Mouse (Mus musculus): ENCODE measurements around the gene Gm28035. TPM values are rescaled to one million over a fixed set of nuclear protein-coding genes. Genes with fewer than 3 reads are reported as not detected.

Gene Gm28035
- polyA plus RNA-seq, 1 experiment, result 6.4 TPM

- Histone ChIP-seq H3K4me3 (ENCODE audit: insufficient read depth, low read depth, low read length) (no peak overlapping the region), H3K4me1 (ENCODE audit: control insufficient read depth, insufficient read depth, low read length) (no peaks in the 10 kb centered on the region), H3K36me3 (ENCODE audit: control insufficient read depth, insufficient read depth, low read length) (peaks cover 2% of the 10 kb centered on the region; the same call in 1 of the 2 replicates), H3K27me3 (replicated peaks; ENCODE audit: control insufficient read depth, insufficient read depth, low read length) (no peaks in the 10 kb centered on the region), H3K27ac (ENCODE audit: insufficient read depth, low read depth, low read length) (no peak overlapping the region)
- TF ChIP-seq POLR2A (IDR thresholded peaks at IDR 0.05; ENCODE audit: low read depth, low read length), result no peak
- no peak for TF ChIP-seq CTCF (conservative IDR thresholded peaks at IDR 0.05; ENCODE audit: insufficient read depth, insufficient read length, low read depth, low read length)
- WGBS, result 87% methylated on average over 3 of the region's 3 CpGs
- DNase-seq, result no peak
These were observed 88.4 kb downstream of the Gm28035 start for GRCm38 (mm10) chr2:30328791-30329190.

Other genes starting within 250 kb of the Gm28035 start
- 32.0 and 37.8 TPM in 2 replicates for gene Wdr34, start 191.7 kb upstream of the Gm28035 start, polyA plus RNA-seq (2012; rRNA removed)
- 30.4 and 37.4 TPM in 2 replicates for gene Set, start 183.2 kb upstream of the Gm28035 start, polyA plus RNA-seq (2012; rRNA removed)
- 4.7 and 4.8 TPM in 2 replicates for gene Pkn3, start 162.9 kb upstream of the Gm28035 start, polyA plus RNA-seq (2012; rRNA removed)
- 49.0 and 69.1 TPM in 2 replicates for gene Zdhhc12, start 146.9 kb upstream of the Gm28035 start, polyA plus RNA-seq (2012; rRNA removed)
- gene Zer1, start 116.0 kb upstream of the Gm28035 start, polyA plus RNA-seq (2012; rRNA removed), result 45.8 and 59.5 TPM in 2 replicates
- 156 and 161 TPM in 2 replicates for gene Tbc1d13, start 106.8 kb upstream of the Gm28035 start, polyA plus RNA-seq (2012; rRNA removed)
- 78.0 and 98.0 TPM in 2 replicates for gene Endog, start 69.1 kb upstream of the Gm28035 start, polyA plus RNA-seq (2012; rRNA removed)
- gene Spout1, start 62.1 kb upstream of the Gm28035 start, polyA plus RNA-seq (2012; rRNA removed), result 22.8 and 23.6 TPM in 2 replicates
- gene Kyat1, start 34.7 kb upstream of the Gm28035 start, polyA plus RNA-seq (2012; rRNA removed), result 71.6 and 88.3 TPM in 2 replicates
- gene Lrrc8a, start 2.9 kb upstream of the Gm28035 start, polyA plus RNA-seq (2012; rRNA removed), result 42.0 and 45.4 TPM in 2 replicates
- 117 and 130 TPM in 2 replicates for gene Phyhd1, start 25.6 kb downstream of the Gm28035 start, polyA plus RNA-seq (2012; rRNA removed)
- not detected in 2 replicates for gene Gm28038, start 40.5 kb downstream of the Gm28035 start, polyA plus RNA-seq (2012; rRNA removed)
- 29.6 and 32.4 TPM in 2 replicates for gene Dolk, start 45.8 kb downstream of the Gm28035 start, polyA plus RNA-seq (2012; rRNA removed)
- gene Nup188, start 45.8 kb downstream of the Gm28035 start, polyA plus RNA-seq (2012; rRNA removed), result 17.5 and 18.7 TPM in 2 replicates
- 84.6 and 132 TPM in 2 replicates for gene Sh3glb2, start 118.8 kb downstream of the Gm28035 start, polyA plus RNA-seq (2012; rRNA removed)
- gene Miga2, start 123.7 kb downstream of the Gm28035 start, polyA plus RNA-seq (2012; rRNA removed), result 46.8 and 53.3 TPM in 2 replicates
- gene Dolpp1, start 151.7 kb downstream of the Gm28035 start, polyA plus RNA-seq (2012; rRNA removed), result 30.6 and 36.4 TPM in 2 replicates
- gene Crat, start 175.2 kb downstream of the Gm28035 start, polyA plus RNA-seq (2012; rRNA removed), result 214 and 254 TPM in 2 replicates
- gene Ptpa, start 175.5 kb downstream of the Gm28035 start, polyA plus RNA-seq (2012; rRNA removed), result 132 and 176 TPM in 2 replicates
- 9.9 and 16.1 TPM in 2 replicates for gene Ier5l, start 233.7 kb downstream of the Gm28035 start, polyA plus RNA-seq (2012; rRNA removed)